Mouse (Mus musculus): Measurements from ENCODE around the gene Peli2.

Gene Peli2

DNA sequence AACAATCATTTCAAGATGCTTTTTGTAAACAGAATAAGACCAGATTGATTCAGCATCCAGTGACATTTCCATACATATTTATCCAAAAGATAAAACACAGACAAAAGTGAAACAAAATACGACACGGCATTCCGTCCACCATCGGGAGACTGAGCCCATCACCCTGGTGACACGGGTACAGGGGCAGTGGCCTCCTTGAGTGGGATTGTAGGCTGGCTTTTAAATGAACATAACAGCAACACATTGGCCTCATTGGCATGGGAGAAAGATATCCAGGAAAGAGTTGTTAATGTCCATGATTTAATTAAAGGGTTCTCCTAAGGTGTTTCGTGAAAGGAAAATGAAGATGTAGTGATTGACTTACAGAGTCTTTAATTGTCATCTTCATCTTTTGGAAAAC, 5.3 kb downstream of the Peli2 start:
- DNase-seq (ENCODE audit: low spot score in 2 of 2): no peak

GRCm38 (mm10) chr14:48126931-48127330, 6.3 kb downstream of the Peli2 start:
- no peak for DNase-seq (ENCODE audit: low spot score in 2 of 2)

DNA sequence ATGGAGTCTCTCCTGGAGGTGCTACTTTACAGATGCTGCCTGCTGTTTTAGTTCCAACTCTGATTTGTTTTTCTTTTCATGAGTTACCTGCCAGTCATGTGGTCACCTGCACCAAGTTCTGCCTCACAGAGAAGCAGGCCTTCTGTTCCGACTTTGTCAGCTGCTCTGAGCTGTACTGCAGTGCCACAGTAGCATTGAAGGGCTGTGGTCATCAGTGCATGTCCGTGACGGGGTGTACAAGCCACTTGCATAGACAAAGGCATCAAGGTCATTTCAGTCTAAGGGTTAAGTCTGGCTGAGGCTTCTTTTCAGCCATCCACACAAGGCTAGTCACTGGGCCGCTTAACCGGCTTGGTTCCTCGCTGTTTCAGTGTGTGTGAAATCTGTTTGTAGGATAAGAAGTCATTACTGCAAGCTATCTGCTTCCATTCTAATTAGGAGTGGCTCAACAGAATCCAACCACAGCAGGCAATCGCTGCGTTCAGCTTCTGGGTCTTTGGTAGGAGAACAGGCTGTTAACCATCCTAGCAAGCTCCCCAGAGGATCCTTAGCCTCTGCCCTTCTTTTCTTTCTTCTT, 7.1 kb downstream of the Peli2 start:
- no peak for DNase-seq (ENCODE audit: low spot score in 2 of 2)

GRCm38 (mm10) chr14:48128701-48129100, 8.1 kb downstream of the Peli2 start:
- no peak for DNase-seq (ENCODE audit: low spot score in 2 of 2)

- DNase-seq (ENCODE audit: low spot score in 2 of 2): no peak
These were observed 9.4 kb downstream of the Peli2 start for GRCm38 (mm10) chr14:48130021-48130420.

GRCm38 (mm10) chr14:48130761-48131575, 10.3 kb downstream of the Peli2 start:
- DNase-seq (ENCODE audit: low spot score in 2 of 2): no peak

DNA sequence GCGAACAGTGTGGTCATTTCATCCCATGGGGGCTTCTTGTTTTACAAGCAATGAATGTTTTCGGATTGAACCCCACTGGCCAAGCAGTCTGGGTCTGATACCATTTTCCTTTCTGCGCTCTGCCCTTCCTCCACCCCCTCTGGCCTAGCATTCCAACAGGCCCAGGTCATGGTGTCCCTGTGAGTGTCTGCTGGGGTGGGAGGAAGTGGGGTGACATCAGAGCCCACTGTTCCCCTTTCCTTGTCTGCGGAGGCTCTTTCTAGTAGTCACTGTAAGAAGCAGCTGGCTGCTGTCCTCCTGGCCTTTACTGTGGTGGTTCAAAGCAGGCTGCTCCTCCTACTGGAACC, 10.9 kb downstream of the Peli2 start:
- DNase-seq (ENCODE audit: low spot score in 2 of 2): peak; percentile 65 to 80

DNA sequence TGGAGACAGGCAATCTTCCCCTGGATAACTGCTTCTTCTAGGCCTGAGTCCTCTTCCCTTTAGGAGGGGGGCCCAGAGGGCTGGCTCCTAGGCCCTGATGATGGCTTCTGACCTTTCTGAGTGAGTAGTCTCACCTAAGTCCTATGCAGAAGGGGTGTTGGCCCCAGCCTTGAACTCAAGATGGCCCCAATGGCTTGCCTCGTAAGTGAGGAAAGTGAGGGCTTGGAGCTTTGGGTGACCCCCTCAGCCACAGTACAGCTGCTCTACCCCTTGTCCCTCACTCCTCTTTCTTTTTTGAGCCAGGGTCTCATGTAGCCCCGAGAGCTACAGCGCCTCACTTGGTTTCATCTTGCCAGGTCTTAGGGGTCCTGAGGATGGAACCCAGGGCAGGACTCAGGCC, 11.6 kb downstream of the Peli2 start:
- no peak for DNase-seq (ENCODE audit: low spot score in 2 of 2)

DNA sequence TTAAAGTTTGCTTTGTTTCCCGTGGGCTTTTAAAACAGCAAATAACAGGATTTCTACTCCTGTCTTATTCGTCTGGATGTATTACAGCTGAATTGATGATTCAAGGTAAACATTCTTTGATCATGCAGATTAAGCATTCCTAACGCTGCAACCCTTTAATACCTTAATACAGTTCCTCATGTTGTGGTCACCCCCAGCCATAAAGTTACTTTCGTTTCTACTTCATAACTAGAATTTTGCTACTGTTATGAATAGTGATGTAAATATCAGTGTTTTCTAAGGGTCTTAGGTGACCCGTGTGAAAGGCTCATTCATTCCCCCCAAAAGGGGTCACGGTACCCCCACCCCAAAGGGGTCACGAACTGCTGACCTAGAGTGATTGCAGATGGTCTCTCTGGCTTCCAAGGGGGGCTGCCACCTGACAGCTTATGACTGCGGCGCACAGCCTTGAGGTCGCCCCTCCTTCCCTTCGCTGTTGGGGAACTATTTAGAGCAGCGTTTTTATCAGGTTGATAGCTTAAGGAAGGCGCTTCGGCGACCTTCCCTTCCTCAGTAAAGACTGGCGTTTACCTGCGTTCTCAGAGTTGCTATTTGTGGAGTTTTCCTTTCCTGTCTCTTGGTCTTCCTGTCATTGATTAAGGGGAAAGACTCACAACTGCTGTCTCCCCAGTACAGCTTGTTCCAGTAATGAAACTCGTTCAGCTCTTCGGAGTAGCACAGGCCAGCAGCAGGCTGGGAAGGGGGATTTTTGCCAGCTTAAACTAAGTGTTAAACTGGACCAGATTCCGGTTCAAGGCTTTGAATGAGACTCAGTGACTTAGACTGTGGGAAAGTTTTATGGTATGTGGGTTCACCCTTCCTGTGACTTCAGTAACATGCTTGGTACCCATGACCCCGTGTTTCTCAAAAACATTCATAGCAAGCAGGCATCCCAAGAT, 12.5 kb downstream of the Peli2 start:
- no peak for DNase-seq (ENCODE audit: low spot score in 2 of 2)

GRCm38 (mm10) chr14:48134344-48134743, 13.7 kb downstream of the Peli2 start:
- DNase-seq (ENCODE audit: low spot score in 2 of 2): peak; percentile 56 to 76

GRCm38 (mm10) chr14:48135816-48136345, 15.3 kb downstream of the Peli2 start:
- no peak for DNase-seq (ENCODE audit: low spot score in 2 of 2)

DNA sequence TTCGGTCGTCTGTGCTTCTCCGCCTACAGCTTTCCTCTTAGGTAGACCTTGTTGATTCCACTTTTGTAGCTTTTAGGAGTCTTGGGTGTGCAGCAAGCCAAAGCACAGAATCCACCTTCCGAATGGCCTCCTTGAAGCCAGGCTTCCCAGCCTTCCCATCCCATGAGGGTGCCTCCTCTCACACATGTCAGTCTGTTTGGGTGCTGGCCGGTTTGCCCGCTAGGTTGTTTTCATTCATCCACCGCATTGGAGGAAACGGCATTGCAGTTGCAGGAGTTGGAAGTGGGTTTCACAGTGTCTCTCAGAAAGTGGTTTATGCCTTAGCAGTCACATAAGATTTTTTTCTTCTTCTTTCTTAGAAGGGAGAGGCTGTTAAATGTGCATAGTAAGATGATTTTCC, 17.1 kb downstream of the Peli2 start:
- no peak for DNase-seq (ENCODE audit: low spot score in 2 of 2)

- DNase-seq (ENCODE audit: low spot score in 2 of 2): peak in 1 of 2 experiments; percentile 33
These were observed 17.5 kb downstream of the Peli2 start for GRCm38 (mm10) chr14:48138138-48138537.

DNA sequence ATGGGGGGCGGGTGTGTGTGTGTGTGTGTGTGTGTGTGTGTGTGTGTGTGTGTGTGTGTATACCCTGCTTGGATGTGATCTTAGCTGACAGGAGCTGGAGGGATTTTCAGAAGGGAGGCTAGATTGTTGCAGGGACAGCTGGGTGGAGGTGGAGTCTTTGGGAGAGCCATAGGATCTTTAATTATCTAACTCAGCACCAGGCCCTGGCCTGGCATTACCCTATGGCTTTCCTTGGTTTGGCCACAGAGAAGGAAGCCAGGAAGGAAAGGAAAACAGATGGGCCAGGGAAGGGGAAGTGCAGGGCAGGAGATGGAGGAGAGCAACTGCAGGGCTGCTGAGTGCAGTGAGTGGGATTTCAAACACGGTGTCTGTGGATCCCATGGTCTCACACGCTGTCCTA, 18.8 kb downstream of the Peli2 start:
- DNase-seq (ENCODE audit: low spot score in 2 of 2): no peak

DNA sequence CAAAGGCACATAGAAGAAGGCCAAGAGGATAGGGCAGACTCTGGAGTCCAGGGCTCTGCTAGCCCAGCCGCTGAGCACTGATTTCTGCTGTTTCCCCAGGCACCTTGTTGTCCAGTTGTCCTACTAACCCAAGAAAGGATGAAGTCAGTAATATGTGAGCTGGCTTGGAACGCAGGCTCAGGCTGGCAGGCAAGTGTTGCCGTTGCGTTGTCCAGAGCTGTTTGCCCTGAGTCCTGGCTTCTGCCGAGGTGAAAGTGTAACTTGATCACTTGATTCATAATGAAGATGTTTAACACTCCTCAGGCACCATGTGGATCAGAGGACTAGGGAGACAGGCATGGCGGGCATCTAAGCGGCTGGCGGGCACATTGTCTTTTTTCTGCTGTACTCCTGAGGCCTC, 21.1 kb downstream of the Peli2 start:
- DNase-seq (ENCODE audit: low spot score in 2 of 2): no peak

DNA sequence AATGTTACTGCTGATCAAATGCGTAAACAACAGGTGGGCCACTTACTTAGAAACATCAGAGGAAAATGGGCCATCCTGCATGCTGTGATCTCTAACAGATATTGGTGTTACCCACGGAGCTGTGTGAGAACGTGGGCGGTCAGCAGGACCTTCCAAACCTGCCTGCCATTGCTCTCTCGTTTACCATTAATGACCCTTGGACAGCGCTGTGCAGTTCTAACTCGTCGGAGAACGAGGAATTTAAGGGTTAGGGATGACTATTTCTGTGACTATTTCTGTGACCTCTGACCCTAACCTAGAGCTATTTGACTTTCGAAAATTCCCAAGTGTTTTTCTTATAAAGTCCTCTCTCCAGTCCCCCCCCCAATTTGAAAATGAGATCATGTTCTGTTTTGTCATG, 22.1 kb downstream of the Peli2 start:
- no peak for DNase-seq (ENCODE audit: low spot score in 2 of 2)

GRCm38 (mm10) chr14:48143141-48143540, 22.5 kb downstream of the Peli2 start:
- DNase-seq (ENCODE audit: low spot score in 2 of 2): no peak

DNA sequence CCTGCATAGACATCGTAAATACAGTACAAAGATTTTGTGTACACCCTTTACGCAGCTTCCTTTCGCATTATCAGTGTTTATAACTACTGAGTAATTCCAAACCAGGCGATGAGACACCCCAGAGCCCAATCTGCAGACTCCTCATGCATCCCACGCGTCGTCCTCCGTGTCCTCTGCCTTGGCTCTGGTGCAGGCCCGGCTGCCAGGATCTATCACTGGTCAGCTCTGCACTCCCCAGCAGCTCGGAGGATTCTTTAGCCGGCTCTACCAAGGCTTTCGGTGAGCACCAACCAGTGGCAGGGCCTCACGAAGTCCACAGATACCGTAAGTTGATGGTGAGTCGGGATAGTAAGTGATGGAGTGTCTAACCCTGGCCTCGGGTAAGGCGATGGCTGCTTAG, 23.7 kb downstream of the Peli2 start:
- DNase-seq (ENCODE audit: low spot score in 2 of 2): no peak

DNA sequence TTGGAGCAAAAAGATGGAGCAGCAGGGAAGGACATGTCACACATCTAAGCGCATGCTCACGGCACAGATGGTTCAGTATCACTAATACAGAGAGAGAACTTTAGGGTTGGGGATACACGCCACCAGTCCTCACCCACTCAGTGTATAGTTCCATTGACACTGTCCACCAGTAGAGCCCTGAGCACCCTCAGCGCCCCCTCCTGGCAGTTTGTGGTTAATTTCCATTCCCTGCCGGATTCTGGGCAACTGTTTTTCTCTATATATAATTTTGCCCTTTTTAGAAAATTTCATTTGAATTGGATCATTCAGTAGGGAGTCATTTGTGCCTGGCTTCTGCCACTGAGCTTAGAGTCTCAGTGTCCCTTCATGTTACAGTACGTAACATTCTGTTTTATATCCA, 27.1 kb downstream of the Peli2 start:
- no peak for DNase-seq (ENCODE audit: low spot score in 2 of 2)

DNA sequence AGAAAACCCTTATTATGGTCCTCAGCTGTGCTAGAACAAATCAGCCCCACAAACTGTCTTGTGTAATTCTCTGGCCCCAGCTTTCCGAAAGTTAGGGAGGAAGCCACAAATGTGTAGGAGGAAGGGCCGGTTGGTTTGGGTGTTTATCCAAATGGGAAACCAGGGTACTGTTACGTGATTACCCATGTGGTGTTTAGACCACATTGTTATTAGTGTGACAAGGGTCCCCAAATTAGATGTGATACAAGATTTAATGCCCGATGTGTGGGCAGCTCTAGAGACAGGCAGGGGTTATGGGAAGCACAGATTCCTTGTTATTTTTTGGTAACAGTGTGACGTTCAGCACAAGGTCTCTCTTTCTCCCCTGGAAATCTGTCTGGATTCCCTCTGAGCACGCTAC, 28.0 kb downstream of the Peli2 start:
- DNase-seq (ENCODE audit: low spot score in 2 of 2): no peak

- no peak for DNase-seq (ENCODE audit: low spot score in 2 of 2)
These were observed 28.7 kb downstream of the Peli2 start for GRCm38 (mm10) chr14:48149351-48149750.

DNA sequence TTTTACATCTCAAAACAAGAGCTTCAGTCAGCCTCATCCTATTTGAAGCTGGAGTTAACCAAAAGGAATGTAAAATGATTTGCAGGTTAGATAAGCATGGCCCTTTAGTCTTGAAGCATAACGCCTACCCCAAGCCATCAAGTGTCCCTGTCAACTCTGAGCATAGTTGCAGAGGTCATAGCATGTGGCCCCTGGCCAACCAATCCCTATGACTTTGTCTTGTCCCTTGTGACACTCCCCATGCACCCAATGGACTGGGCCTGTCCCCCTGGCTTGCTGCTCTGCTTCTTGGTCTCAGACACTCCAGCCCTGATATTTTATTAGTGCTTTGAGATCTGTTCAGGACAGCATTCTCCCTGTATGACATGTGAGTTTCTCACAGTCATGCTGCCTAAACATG, 30.3 kb downstream of the Peli2 start:
- no peak for DNase-seq (ENCODE audit: low spot score in 2 of 2)

All from heart, adult 9 months (tissue).